Mouse (Mus musculus) ZHBTc4 (cell line): ENCODE measurements at regions not wholly inside any gene's neighbourhood (a gene's known extent, or its start where the extent isn't known, plus 50 kb on each side); places are given as distances from the start of the nearest gene placed in this dataset.
A peak's percentile ranks its signal among the peaks of the same experiment; 100 is the strongest.

ENCODE experiments used
- DNase-seq: peaks from one replicate; pipeline ENCODE4 v3.0.0-alpha.2; 2011; ENCODE audit warnings: low read depth, low spot score

DNA sequence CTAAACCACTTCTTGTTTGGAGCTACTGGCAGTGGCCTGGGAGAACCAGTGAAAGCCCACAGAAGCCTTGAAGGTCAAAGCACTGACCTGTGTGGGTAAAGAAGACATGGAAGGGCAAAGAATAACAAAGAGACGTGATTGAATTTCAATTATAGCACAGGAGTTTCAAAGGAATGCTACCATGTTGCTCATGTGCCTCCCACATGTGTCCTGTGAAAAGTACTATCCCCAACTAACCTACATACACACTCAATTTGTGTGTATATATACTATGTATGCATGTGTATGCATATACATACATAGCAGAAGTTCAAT lies 110.0 kb downstream of the Ccdc71l start:
- no peak for DNase-seq

DNA sequence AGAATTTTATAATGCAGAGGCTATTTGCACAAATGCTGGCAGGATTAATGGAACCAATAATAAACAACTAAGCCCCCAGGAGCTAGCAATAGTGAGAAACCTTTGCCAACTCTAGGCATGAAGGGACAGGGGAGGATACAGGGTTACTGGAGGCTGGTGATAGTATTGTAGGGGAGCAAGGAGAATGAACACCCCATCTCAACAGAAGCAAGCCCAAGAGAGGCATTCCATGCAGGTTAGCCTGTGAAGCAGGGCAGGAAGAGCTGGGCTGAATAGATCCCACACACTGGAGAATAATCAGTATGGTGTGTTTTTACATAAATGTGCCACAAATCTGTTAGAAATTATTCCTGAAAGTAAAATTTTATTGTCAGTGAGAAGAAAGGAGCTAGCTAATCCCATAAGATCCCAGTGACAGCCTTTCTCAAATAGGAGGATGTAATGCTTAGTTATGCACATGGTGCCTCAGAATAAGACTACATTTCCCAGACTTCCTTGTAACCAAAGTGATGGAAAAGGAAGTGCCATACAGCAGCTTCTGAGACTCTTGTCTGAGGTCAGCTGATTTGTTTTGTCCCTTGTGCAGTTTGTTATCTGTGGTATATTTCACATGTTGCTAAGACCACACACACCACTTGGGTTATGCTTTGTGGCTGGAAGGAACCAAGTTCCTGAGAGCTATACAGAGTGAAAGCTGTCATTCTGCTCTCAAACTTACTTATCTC lies 111.1 kb downstream of the Ccdc71l start:
- no peak for DNase-seq

DNA sequence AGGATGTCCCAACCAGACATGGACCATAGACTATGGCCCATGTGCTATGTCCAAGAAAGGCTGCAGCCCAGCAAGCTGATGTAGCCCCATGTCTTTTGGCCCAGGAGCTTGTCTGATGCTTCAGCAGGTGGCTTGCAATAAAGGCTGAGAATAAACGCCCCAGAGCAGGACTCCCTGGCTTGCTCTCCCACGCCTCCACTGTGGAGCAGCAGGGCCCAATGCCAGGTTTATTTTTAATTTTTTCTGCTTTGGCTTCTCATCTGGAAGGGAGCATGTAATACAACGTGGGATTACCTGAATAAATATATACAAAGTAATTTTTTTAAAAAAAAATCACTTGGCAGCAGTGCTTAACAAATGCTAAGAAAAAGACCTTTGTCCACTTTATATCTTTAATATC lies 125.7 kb downstream of the Ccdc71l start:
- no peak for DNase-seq

DNA sequence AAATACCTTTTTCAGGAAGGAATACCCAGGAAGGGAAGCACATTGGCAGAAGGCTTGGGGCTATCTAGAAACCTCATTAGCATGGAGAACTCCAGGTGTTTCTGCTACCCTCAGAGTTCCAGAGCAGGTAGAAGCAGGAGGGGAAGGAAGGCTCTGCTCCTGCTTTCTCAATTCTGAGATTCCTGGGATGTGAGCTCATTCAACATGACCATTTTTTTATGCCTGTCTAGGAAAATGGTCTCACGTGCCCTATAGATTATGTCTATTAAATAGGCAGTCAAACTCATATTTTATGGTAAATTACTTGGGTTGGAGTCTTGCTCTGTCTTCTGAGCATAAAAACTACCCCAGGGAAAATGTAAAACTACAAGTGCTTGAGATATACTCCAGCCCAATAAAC lies 130.2 kb downstream of the Ccdc71l start:
- DNase-seq: no peak

DNA sequence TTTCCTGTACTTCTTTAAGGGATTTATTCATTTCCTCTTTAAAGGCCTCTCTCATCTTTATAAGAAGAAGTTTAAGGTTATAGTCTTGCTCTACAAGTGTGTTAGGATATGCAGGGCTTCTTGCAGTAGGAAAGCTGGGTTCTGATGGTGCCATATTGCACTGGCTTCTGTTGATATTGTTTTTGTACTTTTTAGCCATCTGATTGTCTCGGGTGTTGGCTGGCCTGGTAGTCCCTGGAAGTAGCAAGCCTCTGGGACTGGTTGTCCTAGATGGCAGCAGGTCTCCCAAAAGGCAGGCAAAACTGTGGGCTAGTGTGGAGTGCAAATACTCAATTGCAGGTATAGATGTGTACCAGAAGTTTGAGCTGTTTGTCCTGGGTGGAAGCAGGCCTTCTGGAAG lies 147.1 kb downstream of the Ccdc71l start:
- no peak for DNase-seq

DNA sequence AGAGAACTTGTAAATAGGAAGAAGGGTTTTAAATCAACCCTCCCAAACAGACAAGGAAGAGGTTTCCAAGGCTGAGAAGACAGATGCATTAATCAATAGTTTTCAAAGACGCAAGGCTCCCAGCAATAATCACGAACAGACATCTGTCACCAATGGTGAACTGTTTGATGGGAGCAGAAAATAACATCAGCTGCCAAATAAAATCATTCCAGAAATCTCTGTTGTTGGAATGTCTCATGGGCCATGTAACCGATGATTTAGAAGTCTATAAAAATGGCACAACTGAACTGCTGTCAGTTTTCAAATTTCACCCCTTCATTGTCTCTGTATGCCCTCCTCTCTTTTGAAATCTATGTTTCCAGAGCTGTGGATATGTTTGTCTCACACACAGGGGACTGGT lies 152.7 kb downstream of the Ccdc71l start:
- DNase-seq: no peak

DNA sequence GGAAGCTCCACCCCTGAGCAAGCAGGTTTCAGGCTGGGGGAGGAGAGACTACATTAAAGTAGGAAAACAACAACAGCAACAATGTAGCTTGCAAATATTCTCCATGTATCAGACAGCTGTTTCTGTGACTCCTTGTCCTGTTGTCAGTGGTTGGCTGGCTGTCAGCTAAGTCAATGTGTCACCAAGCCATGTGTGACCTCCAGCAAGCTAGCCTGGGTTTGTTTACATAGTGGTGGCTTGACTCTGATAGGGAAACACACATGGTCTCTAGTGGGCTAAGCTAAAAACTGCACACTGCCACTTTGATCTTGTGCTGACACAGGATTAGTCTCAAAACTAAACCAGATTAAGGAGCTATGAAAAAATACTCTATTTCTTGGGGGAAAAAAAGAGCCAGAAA lies 155.1 kb downstream of the Ccdc71l start:
- DNase-seq: no peak

DNA sequence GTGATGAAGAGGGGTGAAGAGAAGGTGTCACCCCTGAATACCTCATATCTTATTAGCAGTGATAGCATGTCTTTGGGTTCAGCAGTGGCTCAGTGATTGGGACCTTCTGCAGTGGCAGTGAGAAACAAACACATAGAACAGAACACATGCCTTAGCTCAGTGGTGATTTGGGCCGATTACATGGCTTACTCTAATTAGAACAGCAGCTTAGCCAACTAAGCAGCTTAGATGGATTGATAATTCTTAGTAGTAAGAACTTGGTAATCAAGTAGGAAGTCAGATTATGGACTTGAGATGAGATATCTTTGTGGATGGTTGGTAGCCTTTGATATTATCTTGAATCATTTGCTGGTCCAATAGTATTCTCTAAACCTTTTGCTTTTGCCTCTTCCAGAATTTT lies 167.0 kb downstream of the Ccdc71l start:
- no peak for DNase-seq

DNA sequence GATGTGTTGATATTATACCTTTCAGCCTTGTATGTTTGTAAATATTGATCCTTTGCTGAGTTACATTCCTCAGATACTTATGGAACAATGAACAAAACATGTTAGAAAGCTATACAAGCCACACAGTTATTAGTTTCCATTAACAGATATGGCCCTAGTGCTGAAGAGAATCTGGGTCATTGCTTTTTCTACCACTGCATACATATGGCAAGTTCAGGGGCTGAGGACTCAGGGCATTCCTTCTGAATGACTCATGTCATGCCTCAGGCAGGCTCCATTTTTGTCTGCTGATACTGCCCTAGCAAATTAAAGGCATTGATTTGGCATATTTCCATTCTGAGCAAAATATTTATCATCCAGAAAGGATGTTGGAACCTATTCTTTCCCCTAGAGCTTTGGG lies 167.9 kb downstream of the Ccdc71l start:
- DNase-seq: no peak

DNA sequence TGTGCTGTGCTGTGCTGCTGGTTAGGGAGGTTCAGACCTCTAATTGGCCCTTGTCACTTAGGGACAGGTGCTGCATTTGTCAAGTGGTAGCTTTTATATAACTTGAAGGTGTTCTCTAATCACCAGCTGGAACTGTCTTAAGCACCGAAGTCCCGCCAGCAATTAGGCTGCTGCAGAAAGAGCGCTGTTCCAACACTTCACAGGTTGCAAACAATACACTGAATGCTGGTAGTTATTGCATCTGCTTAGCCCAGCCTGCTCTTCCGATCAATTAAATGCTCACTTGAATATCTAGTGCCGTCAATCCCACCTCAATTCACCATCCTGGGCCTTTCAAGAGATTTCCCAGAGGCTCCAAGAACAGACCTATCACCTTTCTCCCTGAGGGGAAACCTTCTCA lies 175.3 kb downstream of the Ccdc71l start:
- DNase-seq: no peak

DNA sequence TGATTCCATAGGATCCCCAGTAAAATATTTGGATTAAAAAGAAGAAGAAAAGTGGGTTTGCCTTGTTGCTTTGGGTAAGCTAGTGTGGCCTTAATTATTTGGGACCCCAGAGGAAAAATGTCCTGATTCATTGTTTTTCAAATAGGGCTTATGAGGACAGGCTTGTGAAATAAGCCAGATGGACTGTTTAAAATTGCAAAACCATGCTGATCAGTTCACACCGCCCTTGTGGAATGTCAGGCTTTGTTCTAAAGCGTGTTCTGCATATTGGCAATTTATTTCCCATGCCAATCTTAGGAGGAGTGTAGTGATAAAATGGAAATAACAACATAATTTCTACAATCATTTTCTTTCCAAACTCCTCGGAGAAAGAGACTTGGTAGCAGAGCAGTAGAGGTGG lies 189.3 kb downstream of the Ccdc71l start:
- no peak for DNase-seq

DNA sequence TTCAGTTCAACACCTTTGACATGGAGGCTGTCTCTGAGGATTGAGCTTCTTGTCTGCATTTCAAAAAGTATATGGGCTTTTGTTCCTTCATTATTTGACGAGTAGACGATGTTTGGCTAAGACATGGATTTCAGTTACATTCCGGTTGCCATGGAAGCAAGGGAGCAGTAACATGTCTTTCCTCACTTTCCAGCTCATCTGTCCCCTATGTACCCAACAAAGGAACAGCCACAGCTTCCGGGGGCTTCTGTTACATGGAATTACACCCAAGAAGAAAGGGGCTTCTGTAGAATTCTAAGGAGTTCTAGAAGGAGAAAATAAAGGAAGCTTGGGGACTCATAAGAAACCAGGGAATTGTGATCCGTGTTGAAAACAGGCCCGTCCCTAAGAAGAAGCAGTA lies 202.8 kb downstream of the Ccdc71l start:
- DNase-seq: no peak

DNA sequence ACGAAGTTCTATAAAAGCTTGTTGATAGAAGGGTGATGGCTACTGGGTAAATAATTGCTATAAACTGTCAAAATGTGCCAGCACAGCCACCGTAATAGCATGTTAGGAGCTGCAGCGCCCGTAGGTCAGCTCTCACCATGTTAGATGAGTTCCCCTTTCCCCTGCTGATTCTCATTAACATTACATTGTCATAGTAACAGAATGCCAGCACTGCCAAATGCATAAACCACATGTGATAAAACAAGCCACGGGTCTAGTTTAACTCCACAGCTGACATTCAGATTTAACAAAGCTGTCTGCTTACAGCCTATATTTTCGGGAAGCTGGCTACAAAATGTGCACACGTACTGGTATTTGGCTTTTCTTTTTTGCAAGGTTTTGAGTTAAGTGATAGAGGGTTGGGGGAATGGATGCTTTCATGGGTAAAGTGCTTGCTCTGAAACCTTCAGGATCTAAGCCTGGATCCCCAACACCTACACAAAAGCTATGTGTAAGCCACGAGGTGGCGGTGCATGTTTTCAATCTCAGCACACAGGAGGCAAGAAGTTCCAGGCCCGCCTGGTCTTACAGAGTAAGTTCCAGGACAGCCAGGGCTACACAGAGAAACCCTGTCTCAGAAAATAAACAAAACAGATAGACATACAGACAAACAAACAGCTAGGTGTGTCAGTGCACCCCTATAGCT lies 217.1 kb upstream of the Nampt start:
- DNase-seq: no peak

DNA sequence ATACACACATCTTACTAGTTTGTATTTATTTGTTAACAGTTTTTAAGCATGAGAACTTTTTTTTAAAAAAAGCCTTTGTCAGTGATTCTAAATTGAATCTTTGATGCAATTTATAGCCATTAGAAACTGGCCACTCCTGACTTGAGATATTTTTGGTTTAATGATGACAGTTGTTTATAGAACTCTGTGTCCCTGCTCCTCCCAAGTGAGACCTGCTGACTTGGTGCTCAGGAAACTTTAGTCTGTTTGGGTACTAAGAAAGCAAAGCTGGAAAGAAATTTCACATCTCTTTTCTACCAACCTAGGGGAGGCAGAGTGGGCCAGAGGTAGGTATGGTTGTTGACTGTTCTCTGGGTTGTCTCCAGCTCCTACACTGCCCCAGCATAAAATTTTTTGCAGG lies 214.0 kb upstream of the Nampt start:
- DNase-seq: no peak

DNA sequence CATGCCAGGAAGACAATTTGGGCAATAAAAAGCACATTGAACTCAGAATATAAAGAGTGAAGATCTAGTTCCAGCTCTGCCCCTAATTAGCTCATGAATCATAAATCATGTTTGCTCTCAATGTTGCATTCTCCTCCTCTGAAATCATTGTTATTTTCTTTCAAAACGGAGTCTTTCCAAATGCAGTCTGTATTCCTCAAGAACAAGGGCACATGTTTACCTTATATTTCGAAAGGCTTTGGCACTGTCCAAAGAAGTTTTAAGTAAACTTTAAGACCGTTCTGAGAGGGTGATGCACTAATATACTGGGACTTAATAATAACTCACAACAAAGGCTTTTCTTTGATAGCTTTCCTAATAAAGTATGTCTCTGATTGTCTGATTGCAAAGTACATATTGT lies 204.3 kb upstream of the Nampt start:
- no peak for DNase-seq

DNA sequence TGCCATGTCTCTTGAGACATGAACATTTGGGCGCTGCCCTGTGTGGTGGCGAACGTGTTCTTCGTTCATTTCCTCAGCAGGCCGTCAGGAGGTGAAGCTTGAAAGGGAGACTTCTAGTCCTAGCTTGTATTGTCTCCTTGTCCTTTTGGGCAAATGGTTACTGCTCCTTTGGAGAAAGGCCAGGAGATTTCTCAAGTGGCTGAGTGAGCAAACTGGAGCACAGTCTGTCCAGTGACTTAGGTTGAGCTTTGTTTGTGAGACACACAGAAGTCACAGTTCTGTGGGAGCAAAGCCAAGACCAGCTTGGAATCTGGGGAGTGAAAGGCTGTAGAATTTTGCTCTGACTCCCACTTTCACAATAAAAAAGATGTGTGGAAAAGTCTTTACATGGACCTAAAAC lies 203.3 kb upstream of the Nampt start:
- no peak for DNase-seq

DNA sequence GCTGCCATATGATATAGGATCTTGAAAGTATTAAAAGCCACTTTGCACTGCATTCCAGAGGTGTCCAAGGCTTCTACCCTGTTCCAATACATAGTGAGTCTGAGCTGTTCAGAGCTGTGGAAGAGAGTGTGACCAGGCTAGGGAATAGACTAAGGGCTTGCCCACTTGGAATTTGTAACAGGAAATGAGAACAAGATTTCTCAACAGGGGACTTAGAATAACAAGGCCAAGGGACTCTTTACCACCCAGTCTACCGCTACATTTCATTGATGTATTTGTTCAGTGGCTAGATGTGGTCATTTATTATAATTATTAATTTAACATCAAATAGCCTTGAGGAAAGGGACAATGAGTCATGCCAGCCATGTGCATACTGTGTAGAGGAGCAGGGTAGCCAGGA lies 202.3 kb upstream of the Nampt start:
- DNase-seq: no peak

DNA sequence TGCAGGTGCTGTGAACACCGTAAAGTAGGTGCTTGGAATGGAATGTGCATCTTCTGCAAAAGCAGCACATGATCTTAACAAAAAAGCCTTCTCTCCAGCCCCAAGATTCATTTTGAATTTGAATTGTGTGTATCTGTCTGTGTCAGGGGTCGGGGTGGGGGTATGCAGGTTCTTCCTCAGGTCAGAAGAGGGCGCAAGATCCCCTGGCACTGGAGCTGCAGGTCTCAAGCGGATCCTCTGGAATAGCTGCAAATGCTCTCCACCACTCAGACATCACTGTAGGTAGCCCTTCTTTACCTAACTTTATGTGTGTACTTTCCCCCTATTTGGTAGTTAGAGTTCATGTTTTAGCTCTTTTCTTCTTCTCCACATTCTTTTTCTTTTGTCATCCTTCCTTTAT lies 199.5 kb upstream of the Nampt start:
- DNase-seq: peak; percentile 44

DNA sequence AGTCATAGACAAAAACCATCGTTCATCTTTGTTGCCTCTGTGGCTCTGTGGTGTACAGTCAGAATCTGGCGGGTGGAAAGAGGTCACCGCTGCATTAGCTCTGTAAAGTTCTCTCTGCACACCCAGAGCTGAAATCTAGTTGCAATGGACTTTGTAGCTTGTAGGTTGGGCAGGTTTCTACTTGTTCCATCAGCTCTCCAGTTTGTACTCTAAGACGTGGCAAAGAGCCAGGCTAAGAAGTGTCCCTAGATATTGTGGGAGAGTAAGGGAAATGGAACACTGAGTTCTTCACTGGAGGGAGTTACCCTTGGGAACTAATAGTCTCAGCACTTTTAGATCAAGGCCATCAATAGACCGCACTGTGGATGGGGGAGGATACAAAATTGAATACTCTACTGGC lies 197.6 kb upstream of the Nampt start:
- no peak for DNase-seq

DNA sequence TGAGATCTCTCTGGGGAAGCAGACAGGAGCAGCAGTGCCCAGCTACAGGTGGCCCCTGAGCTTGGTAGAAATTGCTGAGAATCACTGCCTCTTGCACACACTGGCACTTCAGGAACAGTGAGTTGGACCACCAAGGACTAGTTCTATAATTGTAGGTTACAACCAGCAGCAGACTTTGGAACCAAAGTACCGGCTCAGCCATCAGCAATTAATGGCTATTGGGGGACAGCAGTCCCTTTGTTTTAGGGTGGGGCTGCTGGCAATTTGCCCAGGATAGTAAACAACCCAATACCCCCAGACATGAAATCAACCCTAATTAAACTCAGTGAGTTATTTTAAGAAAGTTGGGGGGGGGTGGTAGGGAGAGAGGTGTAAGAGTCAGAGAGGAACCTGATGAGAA lies 190.8 kb upstream of the Nampt start:
- no peak for DNase-seq

DNA sequence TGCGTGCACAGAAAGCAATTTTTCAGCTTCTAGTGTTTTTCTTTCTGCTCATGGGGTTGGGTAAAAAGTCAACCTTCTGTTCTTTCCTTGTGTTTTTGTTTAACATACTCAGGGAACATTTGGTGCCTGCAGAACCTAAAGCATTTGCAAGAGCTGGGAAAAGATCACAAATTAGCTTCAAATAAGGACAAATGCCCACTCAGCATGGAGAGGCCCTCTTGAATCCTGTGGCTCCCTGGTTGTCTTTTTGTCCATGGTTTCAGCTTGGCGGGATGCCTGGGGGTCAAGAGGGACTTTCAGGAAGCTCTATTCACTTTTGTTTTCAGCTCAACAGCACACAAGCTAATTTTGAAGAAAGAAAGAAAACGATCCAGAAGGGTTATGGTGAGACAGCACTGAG lies 186.4 kb upstream of the Nampt start:
- no peak for DNase-seq

DNA sequence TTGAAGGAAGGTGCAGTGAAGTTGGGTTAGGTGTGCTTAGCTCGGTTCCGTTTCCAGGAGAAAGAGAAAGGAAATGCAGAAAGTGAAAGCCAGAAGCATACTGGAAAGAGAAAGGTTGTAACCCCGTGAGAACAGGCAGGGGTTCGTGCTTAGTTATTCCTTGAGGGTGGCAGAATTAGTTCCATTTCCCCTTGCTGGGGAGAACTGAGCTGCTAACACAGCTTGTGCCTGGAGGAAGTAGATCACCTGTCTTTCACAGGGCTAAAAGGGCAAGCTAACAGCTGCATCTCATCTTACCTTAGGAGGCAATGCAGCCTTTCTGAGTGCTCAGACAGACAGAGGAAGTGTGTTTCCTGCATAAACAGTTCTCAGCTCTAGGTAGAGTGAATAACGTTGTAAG lies 184.3 kb upstream of the Nampt start:
- DNase-seq: no peak

DNA sequence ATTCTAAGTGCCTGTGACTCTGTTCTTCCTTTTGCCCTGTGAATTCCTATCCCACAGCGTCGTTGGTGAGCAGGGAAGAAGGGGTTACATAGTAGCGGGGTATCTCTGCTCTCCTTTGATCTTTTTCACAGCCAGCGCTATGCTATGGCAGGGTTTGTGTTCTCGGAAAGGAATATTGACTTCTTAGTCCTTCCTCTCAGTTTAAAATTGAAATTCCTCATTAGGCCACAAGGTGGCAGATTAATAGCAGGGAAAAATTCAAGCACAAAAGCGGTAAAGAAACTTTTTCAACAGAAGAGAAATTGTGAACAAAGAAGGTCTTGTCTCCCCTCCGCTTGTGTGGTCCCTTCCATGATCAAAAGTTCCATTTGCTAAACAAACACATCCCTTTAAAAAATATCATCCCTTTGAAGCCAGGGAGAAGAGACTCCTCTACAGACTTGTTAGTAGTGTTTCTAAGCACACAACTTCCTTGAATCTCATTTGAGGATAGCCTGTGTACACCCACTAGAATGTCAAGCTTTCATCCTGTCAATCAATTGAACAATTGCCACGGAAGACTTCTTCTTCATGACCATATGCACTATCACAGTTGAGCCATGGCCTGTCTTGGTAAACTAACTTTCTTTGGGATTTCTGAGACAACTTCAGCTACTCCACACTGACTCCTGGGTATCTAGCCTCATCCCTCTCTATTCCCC lies 181.8 kb upstream of the Nampt start:
- DNase-seq: peak; percentile 58
